Mouse (Mus musculus) brain, embryonic 14.5 days (tissue): ENCODE measurements around the gene Zfp661.
A peak's percentile ranks its signal among the peaks of the same experiment; 100 is the strongest.

Experiments used
- CTCF ChIP-seq: fragments of 200-500 bp; IDR thresholded peaks from 2 replicates; pipeline ENCODE4 v1.5.1; 2012; ENCODE audit warnings: inconsistent platforms, mild to moderate bottlenecking, moderate library complexity, borderline replicate concordance; ENCODE audit not compliant: insufficient read depth, insufficient read length; ENCODE audit errors: extremely low read depth
- POLR2A ChIP-seq: fragments of 200-500 bp; IDR thresholded peaks from 2 replicates; pipeline ENCODE4 v1.6.1; 2012; ENCODE audit warnings: mild to moderate bottlenecking, inconsistent platforms, borderline replicate concordance; ENCODE audit not compliant: poor library complexity, insufficient read depth, insufficient read length, severe bottlenecking; ENCODE audit errors: extremely low read depth

GRCm38 (mm10) chr2:127608234-127608633, 21.3 kb upstream of the Zfp661 start:
- TF ChIP-seq POLR2A (no peak), CTCF (peak; percentile 25; the same call in 1 of the 2 replicates)
